Mouse (Mus musculus) thymus, postnatal 14 days (tissue): ENCODE results near the gene Arhgef10l.
A peak's percentile ranks its signal among the peaks of the same experiment; 100 is the strongest.

Experiments
- DNase-seq: peaks from one replicate; pipeline ENCODE4 v3.0.0; 2021

The Arhgef10l gene

GRCm38 (mm10) chr4:140693513-140693912, 27.7 kb upstream of the Arhgef10l start:
- no peak for DNase-seq

- no peak for DNase-seq
Observed at GRCm38 (mm10) chr4:140691481-140691880, 25.7 kb upstream of the Arhgef10l start.

DNA sequence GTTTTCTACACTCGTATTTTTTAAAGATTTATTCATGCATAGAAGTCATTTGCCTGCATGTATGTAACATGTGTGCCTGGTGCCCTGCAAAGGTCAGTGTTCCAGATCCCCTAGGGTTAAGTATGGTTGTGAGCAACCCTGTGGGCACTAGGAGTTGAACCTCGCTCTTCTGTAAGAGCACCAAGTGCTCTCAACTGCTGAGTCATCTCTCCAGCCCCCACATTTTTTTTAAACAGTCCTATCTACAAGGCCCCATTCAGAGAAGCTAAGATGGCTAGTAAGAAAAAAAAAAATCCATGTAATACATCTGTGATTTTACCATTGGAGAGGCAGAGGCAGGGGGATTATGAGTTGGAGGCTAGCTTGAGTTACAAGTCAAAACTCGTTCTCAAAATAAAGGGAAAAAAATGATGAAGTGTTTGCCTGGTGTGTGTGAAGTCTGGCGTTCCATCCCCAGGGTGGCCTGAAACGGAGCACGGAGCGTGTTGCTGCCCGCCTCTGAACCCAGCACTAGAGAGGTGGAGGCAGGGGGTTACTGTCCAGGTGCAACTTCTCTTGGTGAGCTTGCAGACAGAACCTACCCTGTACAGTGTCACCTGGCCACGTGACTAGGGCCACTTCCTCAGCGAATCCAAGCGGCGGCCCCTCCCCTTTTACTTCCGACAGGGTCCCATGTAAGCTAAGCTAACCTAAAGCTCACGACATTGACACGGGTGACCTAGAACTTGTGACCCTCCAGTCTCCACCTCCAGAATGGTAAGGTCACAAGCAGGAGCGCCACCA, 24.3 kb upstream of the Arhgef10l start:
- DNase-seq, result peak; percentile 64

- no peak for DNase-seq
Observed at GRCm38 (mm10) chr4:140688826-140689425, 23.1 kb upstream of the Arhgef10l start.

DNA sequence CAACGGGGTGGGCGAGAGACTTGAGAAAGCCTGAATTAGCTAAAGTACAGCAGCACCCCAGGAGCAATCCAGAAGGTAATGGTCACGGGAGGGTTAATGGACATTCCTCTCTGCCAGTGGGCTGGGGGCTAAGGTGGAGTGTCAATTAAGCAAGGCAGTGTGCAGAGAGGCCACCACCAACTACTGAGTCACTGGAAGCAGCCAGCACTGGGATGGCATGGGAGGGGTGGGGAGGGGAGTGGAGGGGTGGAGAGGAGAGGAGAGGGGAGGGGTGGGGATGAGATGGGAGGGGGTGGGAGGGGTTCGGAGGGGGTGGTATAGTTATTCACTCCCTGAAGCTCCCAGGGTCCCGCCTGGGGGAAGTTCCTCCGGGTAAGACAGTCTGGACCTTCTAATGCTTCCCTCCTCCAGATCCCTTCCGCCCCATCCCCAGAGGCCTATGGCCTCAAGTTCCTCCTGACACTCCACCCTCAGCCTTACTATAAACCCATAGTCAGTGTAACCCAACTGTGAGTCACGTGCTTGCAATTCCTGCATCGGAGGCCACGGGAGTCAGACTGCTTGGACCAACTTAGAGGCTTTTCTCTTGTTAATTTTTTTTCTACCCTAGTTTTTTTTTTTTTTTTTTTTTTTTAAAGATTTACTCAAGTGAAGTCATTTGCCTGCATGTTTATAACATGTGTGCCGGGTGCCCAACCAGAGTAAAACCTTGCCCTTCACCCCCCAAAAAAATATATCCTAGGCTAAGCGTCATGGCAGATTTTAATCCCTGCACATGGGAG, 22.4 kb upstream of the Arhgef10l start:
- no peak for DNase-seq

GRCm38 (mm10) chr4:140684881-140685303, 19.1 kb upstream of the Arhgef10l start:
- DNase-seq, result no peak

DNA sequence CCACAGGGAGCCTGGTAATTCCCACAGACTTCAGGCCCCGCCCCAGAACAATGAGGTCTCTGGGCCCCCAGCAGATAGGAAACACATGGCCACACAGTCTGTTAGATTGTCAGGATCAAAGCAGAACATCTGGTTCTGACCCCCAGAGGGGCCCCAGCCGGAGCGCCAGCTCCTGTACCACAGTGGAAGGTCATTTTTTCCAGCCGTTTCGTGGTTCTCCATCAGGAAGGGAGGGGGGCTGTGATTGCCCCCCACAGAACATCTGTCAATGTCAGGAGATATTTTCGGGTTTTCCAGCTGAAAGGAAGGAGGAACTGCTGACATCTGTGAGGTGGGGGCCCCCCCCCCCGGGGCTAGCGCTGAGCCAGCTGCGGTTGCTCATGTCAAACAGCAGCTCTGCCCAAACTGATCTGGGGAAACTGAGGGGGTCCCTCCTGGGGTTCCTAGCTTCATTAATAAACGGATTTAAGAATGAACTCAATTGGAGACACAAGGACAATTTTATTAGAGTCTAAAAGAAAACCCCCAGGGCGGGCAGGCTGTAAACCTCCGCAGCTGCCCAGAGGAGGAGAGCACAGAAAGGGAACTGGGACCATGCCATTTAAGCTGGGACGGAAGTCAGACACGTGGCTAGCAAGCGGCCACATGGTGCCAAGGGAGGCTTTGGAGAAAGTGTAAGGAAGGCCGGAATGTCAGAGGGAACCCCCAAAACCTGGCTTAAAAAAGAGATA, 18.5 kb upstream of the Arhgef10l start:
- peak; percentile 23 for DNase-seq

DNA sequence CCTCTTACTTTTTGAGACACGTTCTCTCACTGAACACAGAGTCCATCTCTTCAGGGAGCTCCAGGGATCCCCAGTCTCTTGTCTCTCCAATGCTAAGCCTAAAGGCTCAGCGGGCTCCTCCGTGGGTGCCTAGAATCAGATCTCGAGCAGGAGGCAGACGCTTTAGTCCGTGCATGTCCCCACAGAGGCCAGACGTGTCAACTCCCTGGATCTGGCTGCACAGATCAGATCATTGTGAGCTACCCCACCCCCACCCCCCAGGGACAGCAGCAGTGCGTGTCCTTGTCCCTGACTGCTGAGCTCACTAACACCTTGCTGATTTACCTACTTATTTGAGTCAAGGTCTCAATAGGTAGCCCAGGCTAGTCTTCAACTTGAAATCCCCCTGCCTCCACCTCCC, 17.8 kb upstream of the Arhgef10l start:
- DNase-seq, result no peak

GRCm38 (mm10) chr4:140680731-140681397, 15.1 kb upstream of the Arhgef10l start:
- peak; percentile 41 for DNase-seq

- peak; percentile 86 for DNase-seq
Observed at GRCm38 (mm10) chr4:140679723-140680380, 14.0 kb upstream of the Arhgef10l start.

DNA sequence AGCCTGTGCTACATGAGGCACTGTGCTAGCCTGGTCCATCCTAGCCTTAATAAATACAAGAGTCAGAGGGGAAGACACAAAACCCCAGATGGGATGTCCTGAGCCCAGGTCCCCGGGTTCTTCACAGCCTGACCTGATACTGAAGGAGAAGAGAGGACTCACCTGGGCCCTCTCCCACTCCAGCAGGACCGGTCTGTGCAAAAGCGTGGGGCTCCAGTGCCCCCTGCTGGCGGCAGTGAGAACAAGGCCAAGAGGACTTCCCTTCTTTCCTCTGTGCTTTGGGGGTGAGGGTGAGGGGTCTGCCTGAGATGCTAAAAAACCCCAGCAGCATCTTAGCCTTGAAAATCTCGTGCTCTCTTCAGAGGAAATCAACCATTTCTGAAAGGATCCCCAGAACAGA, 13.2 kb upstream of the Arhgef10l start:
- peak; percentile 58 for DNase-seq

- peak; percentile 92 for DNase-seq
Observed at GRCm38 (mm10) chr4:140674345-140674926, 8.6 kb upstream of the Arhgef10l start.

DNA sequence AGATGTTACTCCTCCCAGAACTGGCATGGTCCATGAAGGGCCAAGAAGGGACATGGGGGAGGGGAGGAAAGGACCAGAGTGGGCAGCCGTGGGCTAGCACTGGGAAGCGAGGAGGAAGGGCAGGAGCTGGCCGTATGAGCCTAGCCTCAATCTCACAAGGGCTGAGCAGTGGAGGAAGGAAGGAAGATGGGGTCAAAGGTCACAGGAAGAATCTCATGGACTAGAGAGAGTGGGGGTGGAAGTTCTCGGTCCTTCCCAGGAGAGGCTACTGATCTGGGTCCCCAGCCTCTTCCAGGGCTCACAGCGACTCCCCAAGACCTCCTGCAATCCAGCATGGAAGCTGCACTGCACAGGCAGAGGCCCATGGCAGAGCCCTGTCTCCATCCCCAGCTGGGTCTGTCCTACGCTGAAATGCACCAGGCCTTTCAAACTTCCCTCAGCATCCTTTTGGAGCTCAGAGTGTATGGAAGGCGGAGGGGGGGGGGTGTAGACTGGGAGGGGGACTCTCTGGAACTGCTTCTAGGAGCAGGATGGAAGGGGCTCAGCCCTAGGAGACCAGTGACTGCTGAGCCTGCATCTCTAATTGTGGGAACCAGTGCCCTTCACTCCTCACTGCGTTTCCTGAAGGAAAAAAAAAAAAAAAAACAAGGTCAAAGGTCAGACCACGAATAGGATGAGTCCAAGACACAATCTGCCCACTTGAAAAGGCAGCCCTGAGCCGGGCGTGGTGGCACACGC, 7.9 kb upstream of the Arhgef10l start:
- DNase-seq, result no peak

- DNase-seq, result no peak
Observed at GRCm38 (mm10) chr4:140667802-140668201, 2.0 kb upstream of the Arhgef10l start.

DNA sequence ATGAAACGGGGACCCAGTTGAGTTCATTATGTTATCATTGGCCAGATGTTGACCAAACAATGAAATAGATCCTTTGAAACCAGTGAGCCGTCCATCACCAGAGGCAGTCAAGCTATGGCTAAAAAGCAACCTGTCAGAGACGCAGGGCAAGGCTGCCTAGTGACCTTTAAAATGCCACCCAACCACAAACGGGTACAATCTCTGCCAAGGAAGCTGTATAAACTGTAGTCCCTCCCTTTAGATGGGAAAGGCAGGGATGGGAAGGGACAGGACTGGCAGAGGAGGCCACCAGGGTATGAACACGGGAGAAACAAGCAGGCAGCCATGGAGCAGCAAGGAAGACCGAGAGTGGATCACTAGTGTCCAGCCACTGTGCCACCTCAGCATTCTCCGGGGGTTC, 759 bp downstream of the Arhgef10l start:
- DNase-seq, result no peak

- DNase-seq, result no peak
Observed at GRCm38 (mm10) chr4:140662882-140663585, 2.8 kb downstream of the Arhgef10l start.

- DNase-seq, result no peak
Observed at GRCm38 (mm10) chr4:140662453-140662852, 3.4 kb downstream of the Arhgef10l start.

- DNase-seq, result no peak
Observed at GRCm38 (mm10) chr4:140661406-140662022, 4.3 kb downstream of the Arhgef10l start.
